In genomic region chr7:71391333-71391732, GRCm38 (mm10) we compare ENCODE assay signal across 20 mouse cellular contexts. TPM values are rescaled to one million over a fixed set of nuclear protein-coding genes. Genes with fewer than 3 reads are reported as not detected.
DNase-seq lines count a peak whose midpoint lies in the region; ATAC-seq and TF ChIP-seq lines count a peak whose summit lies in the region.
"Had no signal": no experiment of that assay in that cellular context is flagged by ENCODE, and none has a peak within 500 bp of the region (broad histone marks: within the 10 kb centered on the region; RNA-seq: fewer than 3 reads in every experiment).

No protein-coding gene starts in this region.

- no peak overlapping the region for H3K4me3 ChIP-seq in testis, adult 2 months (ENCODE audit: control insufficient read depth, low read depth, low read length)
- no peak overlapping the region for H3K4me3 ChIP-seq in forebrain, embryonic 13.5 days
- H3K4me3 ChIP-seq in midbrain, embryonic 10.5 days = no peak overlapping the region
- H3K4me3 ChIP-seq: hindbrain, embryonic 12.5 days; limb, embryonic 13.5 days; megakaryocyte, embryonic 14.5 days had no signal

- no peaks in the 10 kb centered on the region for H3K9me3 ChIP-seq in forebrain, embryonic 13.5 days (replicated peaks)
- no peaks in the 10 kb centered on the region for H3K9me3 ChIP-seq in midbrain, embryonic 10.5 days (replicated peaks)
- H3K9me3 ChIP-seq: hindbrain, embryonic 12.5 days; limb, embryonic 13.5 days; megakaryocyte, embryonic 14.5 days had no signal

- TF ChIP-seq CTCF in testis, adult 2 months (IDR thresholded peaks at IDR 0.05; ENCODE audit: control insufficient read depth, insufficient read depth, insufficient replicate concordance, low read depth, low read length) = no peak

- 79% methylated on average over 5 of the region's 5 CpGs for WGBS in forebrain, embryonic 13.5 days
- WGBS in midbrain, embryonic 10.5 days = 85% methylated on average over 5 of the region's 5 CpGs

- no peaks in the 10 kb centered on the region for H3K27me3 ChIP-seq in testis, adult 2 months (ENCODE audit: control insufficient read depth, insufficient read depth, low read length)
- peaks cover 57% of the 10 kb centered on the region for H3K27me3 ChIP-seq in forebrain, embryonic 13.5 days
- H3K27me3 ChIP-seq in midbrain, embryonic 10.5 days (ENCODE audit: low read depth, poor library complexity, severe bottlenecking) = peaks cover 59% of the 10 kb centered on the region
- H3K27me3 ChIP-seq: hindbrain, embryonic 12.5 days; limb, embryonic 13.5 days; megakaryocyte, embryonic 14.5 days had no signal

- peak; percentile 52 for DNase-seq in kidney, adult 9 months
- DNase-seq in kidney, postnatal 25 days = no peak
- DNase-seq in testis, postnatal 14 days (ENCODE audit: low spot score) = no peak
- DNase-seq in lung, postnatal 25 days (ENCODE audit: low spot score) = peak; percentile 41
- DNase-seq in midbrain, embryonic 10.5 days (ENCODE audit: low spot score) = no peak
- DNase-seq: adrenal gland, adult 2 months; cerebellum, adult 11 months; cerebellum, postnatal 36 days had no signal

- no peak for TF ChIP-seq POLR2A in testis, adult 2 months (IDR thresholded peaks at IDR 0.05; ENCODE audit: control insufficient read depth, low read depth, low read length)

- H3K9ac ChIP-seq in forebrain, embryonic 13.5 days = no peak overlapping the region
- H3K9ac ChIP-seq: hindbrain, embryonic 12.5 days; limb, embryonic 13.5 days; liver, embryonic 14.5 days had no signal

- ATAC-seq in forebrain, embryonic 13.5 days = no peak
- ATAC-seq: CD4-positive, CD25-positive, alpha-beta regulatory T cell, adult 4 months; forebrain, embryonic 14.5 days had no signal

- H3K4me1 ChIP-seq in testis, adult 2 months (ENCODE audit: control insufficient read depth, insufficient read depth, low read length) = no peaks in the 10 kb centered on the region
- no peaks in the 10 kb centered on the region for H3K4me1 ChIP-seq in forebrain, embryonic 13.5 days
- H3K4me1 ChIP-seq in midbrain, embryonic 10.5 days = peaks cover 4% of the 10 kb centered on the region; the same call in 1 of the 2 replicates
- H3K4me1 ChIP-seq: hindbrain, embryonic 12.5 days; limb, embryonic 13.5 days; megakaryocyte, embryonic 14.5 days had no signal

- peak overlapping the region; percentile 48; the same call in 1 of the 2 replicates for H3K27ac ChIP-seq in testis, adult 2 months (ENCODE audit: control insufficient read depth, insufficient read depth, low read depth, low read length)
- no peak overlapping the region for H3K27ac ChIP-seq in forebrain, embryonic 13.5 days
- H3K27ac ChIP-seq in midbrain, embryonic 10.5 days (replicated peaks) = no peak overlapping the region
- H3K27ac ChIP-seq: hindbrain, embryonic 12.5 days; limb, embryonic 13.5 days; liver, embryonic 14.5 days had no signal

- no peak overlapping the region for H3K4me2 ChIP-seq in forebrain, embryonic 13.5 days
- H3K4me2 ChIP-seq: hindbrain, embryonic 12.5 days; limb, embryonic 13.5 days had no signal

- no peaks in the 10 kb centered on the region for H3K36me3 ChIP-seq in testis, adult 2 months (ENCODE audit: control insufficient read depth, insufficient read depth, low read length)
- H3K36me3 ChIP-seq in forebrain, embryonic 13.5 days (ENCODE audit: poor library complexity, severe bottlenecking) = no peaks in the 10 kb centered on the region
- H3K36me3 ChIP-seq in midbrain, embryonic 10.5 days = no peaks in the 10 kb centered on the region
- H3K36me3 ChIP-seq: G1E; hindbrain, embryonic 12.5 days; limb, embryonic 13.5 days had no signal

RNA-seq across cellular contexts. Expression of gene Gm10295, which starts 40.0 kb away (rescaled TPM):
- polyA plus RNA-seq in testis, adult 2 months (2012; rRNA removed) = not detected in 2 replicates
- not detected in 2 replicates for polyA plus RNA-seq in forebrain, embryonic 13.5 days (2015; fragmentation: Nextera tagmentation; extraction: Ambion mirVana)
- polyA plus RNA-seq in midbrain, embryonic 10.5 days (2016; fragmentation: Nextera tagmentation; extraction: Ambion mirVana) = not detected in 2 replicates
- polyA plus RNA-seq: adrenal gland, adult 2 months; brain, embryonic 14.5 days; CD4-positive, CD25-positive, alpha-beta regulatory T cell, adult 4 months; forebrain, embryonic 14.5 days; G1E; heart, embryonic 16.5 days; hindbrain, embryonic 12.5 days; limb, embryonic 13.5 days; liver, embryonic 14.5 days; midbrain, postnatal 0 days had no signal

Comparison
In these comparisons a context has a peak if more than half of its experiments do, and no peak if none do; other contexts are left out.
1. DNase-seq: peak in kidney, adult 9 months (single experiment) and lung, postnatal 25 days (single experiment); none in kidney, postnatal 25 days (0 of 2), testis, postnatal 14 days (single experiment) and midbrain, embryonic 10.5 days (single experiment).